Mouse (Mus musculus) stomach, embryonic 14.5 days (tissue): ENCODE data around the gene Ghrhr. TPM values are rescaled to one million over a fixed set of nuclear protein-coding genes. Genes with fewer than 3 reads are reported as not detected.

Source experiments
- ATAC-seq: fragments of 200-750 bp; cut with Nextera tagmentation; 2 replicates; pipeline ENCODE4 v1.8.0; 2017; ENCODE audit warnings: low read depth, moderate TSS enrichment; ENCODE audit not compliant: insufficient number of reproducible peaks, insufficient read depth, low FRiP score
- H3K27ac ChIP-seq: fragments of 300-500 bp; sonication (generic); 2 replicates; pipeline ENCODE4 v1.5.1; 2014; ENCODE audit warnings: mild to moderate bottlenecking, low read length, moderate library complexity, mixed read lengths
- H3K27me3 ChIP-seq: fragments of 300-500 bp; sonication (generic); 2 replicates; pipeline ENCODE4 v1.6.1; 2014; ENCODE audit warnings: low read length, control low read depth, mixed read lengths; ENCODE audit not compliant: control insufficient read depth, insufficient read depth
- H3K36me3 ChIP-seq: fragments of 300-500 bp; sonication (generic); 2 replicates; pipeline ENCODE4 v1.6.1; 2014; ENCODE audit warnings: mild to moderate bottlenecking, control low read depth, low read length, moderate library complexity, mixed read lengths; ENCODE audit not compliant: control insufficient read depth, insufficient read depth
- H3K4me1 ChIP-seq: fragments of 300-500 bp; sonication (generic); 2 replicates; pipeline ENCODE4 v1.6.1; 2014; ENCODE audit warnings: low read length, control low read depth, mixed read lengths; ENCODE audit not compliant: control insufficient read depth, insufficient read depth
- H3K4me2 ChIP-seq: fragments of 300-500 bp; sonication (generic); replicated peaks from 2 replicates; pipeline ENCODE4 v1.6.1; 2014; ENCODE audit warnings: low read depth, low read length, control low read depth
- H3K4me3 ChIP-seq: fragments of 300-500 bp; sonication (generic); 2 replicates; pipeline ENCODE4 v1.5.1; 2014; ENCODE audit warnings: low read depth, low read length, control low read depth
- H3K9ac ChIP-seq: fragments of 300-500 bp; sonication (generic); replicated peaks from 2 replicates; pipeline ENCODE4 v1.6.1; 2014; ENCODE audit warnings: low read depth, mild to moderate bottlenecking, control low read depth, low read length, moderate library complexity, mixed read lengths
- H3K9me3 ChIP-seq: fragments of 300-500 bp; sonication (generic); 2 replicates; pipeline ENCODE4 v1.6.1; 2016; ENCODE audit warnings: low read depth, low read length, control low read depth; ENCODE audit not compliant: control insufficient read depth
- WGBS: fragments of 180-500 bp; shearing (Covaris S2); extraction: QIAGEN DNeasy Blood & Tissue Kit; methylation state at CpG from one replicate; pipeline ENCODE4 v1.1.7; 2014; 5-methylcytosine and 5-hydroxymethylcytosine counted together
- polyA plus RNA-seq: library from polyadenylated mRNA; unstranded; fragments of >200 nt; fragmentation: Nextera tagmentation; extraction: Ambion mirVana; gene quantifications from 2 replicates; pipeline ENCODE4 v1.2.1, GENCODE M21; 2014

The Ghrhr gene
- polyA plus RNA-seq, 1 experiment from 2014 or later = not detected

DNA sequence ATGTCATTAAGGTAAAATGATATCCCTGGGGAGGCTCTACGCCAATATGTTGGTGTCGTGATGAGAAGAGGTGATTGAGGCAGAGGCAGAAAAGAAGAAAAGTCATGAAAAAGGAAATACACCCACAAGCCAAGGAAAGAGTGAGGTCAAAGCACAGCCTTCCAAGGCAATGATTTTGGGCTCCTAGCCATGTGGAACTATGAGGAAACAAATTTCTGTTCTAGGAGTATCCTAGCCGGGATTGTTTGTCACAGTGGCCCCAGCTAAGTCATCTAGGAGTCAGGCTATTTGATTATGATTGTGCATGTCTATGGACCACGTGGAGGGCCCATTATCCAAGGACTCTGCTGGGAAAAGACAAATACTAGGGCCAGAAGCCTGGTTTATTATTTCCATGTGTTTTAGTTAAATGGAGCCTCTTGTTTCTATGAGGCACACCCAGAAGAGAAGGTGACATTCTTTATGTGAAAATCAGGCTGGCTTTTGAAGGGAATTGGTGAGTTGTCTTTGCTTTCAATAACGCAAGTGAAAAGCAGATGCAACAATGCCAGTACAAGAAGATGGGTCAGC, 28.4 kb downstream of the Ghrhr start:
- WGBS = 76% methylated on average over 5 of the region's 5 CpGs
- Histone ChIP-seq H3K4me3 (no peak overlapping the region), H3K27me3 (no peaks in the 10 kb centered on the region), H3K9ac (no peak overlapping the region), H3K9me3 (no peaks in the 10 kb centered on the region), H3K4me1 (0 out of 2 replicates have a peak, but pooled peaks cover 2% of the 10 kb centered on the region), H3K4me2 (no peak overlapping the region), H3K27ac (no peak overlapping the region), H3K36me3 (no peaks in the 10 kb centered on the region)
- ATAC-seq = no peak

DNA sequence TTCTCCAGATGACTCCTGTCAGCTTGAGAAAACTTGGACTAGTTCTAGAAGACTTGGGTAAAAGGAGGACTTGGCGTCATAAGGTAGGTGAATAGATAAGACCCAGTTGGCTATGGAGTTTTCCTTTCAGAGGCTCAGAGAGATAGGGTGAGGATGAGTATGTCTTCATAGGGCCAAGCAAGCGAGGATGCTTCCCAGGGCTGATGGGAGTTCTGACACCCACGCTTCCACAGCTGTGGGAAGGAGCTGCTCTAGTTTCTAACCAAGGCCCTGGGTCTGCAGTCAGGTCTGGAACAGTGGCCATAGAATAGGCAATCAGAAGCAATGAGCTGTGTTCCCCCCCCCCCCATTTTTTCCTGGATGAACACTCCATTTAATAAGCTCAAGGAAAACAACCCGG, 31.2 kb downstream of the Ghrhr start:
- Histone ChIP-seq H3K9me3 (no peaks in the 10 kb centered on the region), H3K9ac (no peak overlapping the region), H3K27me3 (no peaks in the 10 kb centered on the region), H3K4me1 (peaks cover 9% of the 10 kb centered on the region; the same call in 1 of the 2 replicates), H3K36me3 (no peaks in the 10 kb centered on the region), H3K27ac (no peak overlapping the region), H3K4me3 (no peak overlapping the region), H3K4me2 (no peak overlapping the region)
- WGBS = 82% methylated on average over 4 of the region's 4 CpGs
- ATAC-seq = no peak

DNA sequence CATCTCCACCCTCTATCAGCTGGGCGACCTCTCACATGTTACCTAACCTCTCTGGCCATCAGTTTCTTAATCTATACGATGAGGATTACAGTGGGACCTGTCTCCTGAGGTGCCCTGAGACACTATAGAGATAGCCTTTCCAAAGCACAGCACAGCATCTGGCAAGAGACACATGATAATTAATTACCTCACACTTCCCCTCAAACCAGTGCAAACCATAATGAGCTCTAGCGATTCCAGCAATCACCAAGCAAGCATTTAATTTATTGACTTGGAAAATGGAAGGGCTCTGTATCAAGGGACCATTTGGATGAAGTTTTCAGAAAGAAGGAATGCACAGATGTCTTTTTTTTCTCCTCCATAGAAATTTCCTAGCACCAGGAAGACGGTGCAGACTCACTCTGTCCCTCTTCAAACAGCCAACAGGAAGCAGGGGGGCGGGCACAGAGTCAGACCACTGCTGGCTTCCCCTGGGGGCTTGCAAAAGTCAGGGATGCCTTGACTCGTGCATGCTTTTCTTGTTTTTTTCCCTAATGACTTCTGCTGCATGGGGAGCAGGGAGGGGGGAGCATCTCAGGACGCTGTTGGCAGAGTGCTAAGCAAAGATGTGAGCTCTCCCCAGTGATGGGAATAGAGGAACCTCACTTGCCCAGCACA, 34.2 kb downstream of the Ghrhr start:
- Histone ChIP-seq H3K36me3 (no peaks in the 10 kb centered on the region), H3K9me3 (no peaks in the 10 kb centered on the region), H3K4me1 (peaks cover 9% of the 10 kb centered on the region; the same call in 1 of the 2 replicates), H3K27me3 (no peaks in the 10 kb centered on the region), H3K9ac (no peak overlapping the region), H3K4me3 (no peak overlapping the region), H3K4me2 (no peak overlapping the region), H3K27ac (no peak overlapping the region)
- 37% methylated on average over 7 of the region's 7 CpGs for WGBS
- peak; percentile 47 for ATAC-seq

DNA sequence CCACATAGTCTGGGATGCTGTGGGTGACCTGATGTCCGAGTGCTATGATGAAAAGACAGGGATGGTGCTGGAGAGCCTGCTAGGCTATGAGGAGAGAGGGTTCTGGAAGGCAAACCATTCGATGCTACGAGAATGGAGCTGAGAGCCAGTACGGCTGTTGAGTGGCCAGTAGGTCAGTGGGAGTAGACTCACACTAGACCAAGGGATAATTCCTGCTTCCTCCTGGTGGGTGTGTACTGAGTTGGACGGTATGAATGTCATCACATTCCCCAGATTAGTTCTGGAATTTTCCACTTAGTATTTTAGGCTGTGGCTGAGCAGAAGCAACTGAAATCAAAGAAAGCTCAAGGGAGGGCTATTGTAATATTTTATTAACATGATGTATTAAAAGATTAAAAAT, 34.9 kb downstream of the Ghrhr start:
- H3K27me3 ChIP-seq = no peaks in the 10 kb centered on the region
- no peak overlapping the region for H3K27ac ChIP-seq
- peaks cover 9% of the 10 kb centered on the region; the same call in 1 of the 2 replicates for H3K4me1 ChIP-seq
- H3K9ac ChIP-seq = no peak overlapping the region
- H3K4me3 ChIP-seq = no peak overlapping the region
- H3K4me2 ChIP-seq = no peak overlapping the region
- no peaks in the 10 kb centered on the region for H3K9me3 ChIP-seq
- peak; percentile 42; the same call in 1 of the 2 replicates for ATAC-seq
- 66% methylated on average over 5 of the region's 5 CpGs for WGBS
- H3K36me3 ChIP-seq = no peaks in the 10 kb centered on the region

GRCm38 (mm10) chr6:55416202-55416601, 40.1 kb downstream of the Ghrhr start:
- Histone ChIP-seq H3K27me3 (no peaks in the 10 kb centered on the region), H3K4me1 (no peaks in the 10 kb centered on the region), H3K4me3 (no peak overlapping the region), H3K36me3 (no peaks in the 10 kb centered on the region), H3K9ac (no peak overlapping the region), H3K27ac (no peak overlapping the region), H3K9me3 (no peaks in the 10 kb centered on the region), H3K4me2 (no peak overlapping the region)
- WGBS = 67% methylated on average over 5 of the region's 5 CpGs
- ATAC-seq = no peak

GRCm38 (mm10) chr6:55418746-55419410, 42.8 kb downstream of the Ghrhr start:
- no peak overlapping the region for H3K27ac ChIP-seq
- no peak for ATAC-seq
- H3K4me3 ChIP-seq = no peak overlapping the region
- H3K27me3 ChIP-seq = no peaks in the 10 kb centered on the region
- no peaks in the 10 kb centered on the region for H3K9me3 ChIP-seq
- no peak overlapping the region for H3K9ac ChIP-seq
- H3K36me3 ChIP-seq = no peaks in the 10 kb centered on the region
- no peaks in the 10 kb centered on the region for H3K4me1 ChIP-seq
- 48% methylated on average over 2 of the region's 2 CpGs for WGBS
- H3K4me2 ChIP-seq = no peak overlapping the region

DNA sequence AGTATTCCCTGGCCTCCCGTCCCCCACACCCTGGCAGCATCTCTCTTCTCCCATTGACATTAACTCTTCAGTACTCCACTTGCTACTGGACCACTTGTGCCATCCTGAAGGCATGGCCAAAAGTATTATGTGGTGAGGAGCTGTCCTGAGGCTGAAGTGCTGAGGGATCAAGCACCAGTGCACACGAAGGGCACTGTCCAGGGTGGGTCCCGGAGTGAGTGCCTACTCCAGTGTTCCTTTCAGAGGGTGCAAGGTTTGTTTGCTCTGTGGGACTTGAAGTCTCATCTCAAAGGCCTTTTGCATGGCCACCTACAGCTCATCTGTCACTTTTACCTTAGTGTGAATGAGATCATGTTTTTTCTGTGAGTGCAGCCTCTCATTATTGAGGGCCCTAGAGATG, 44.3 kb downstream of the Ghrhr start:
- no peak for ATAC-seq
- H3K4me1 ChIP-seq = no peaks in the 10 kb centered on the region
- H3K27me3 ChIP-seq = no peaks in the 10 kb centered on the region
- no peak overlapping the region for H3K4me3 ChIP-seq
- H3K4me2 ChIP-seq = no peak overlapping the region
- H3K27ac ChIP-seq = no peak overlapping the region
- no peaks in the 10 kb centered on the region for H3K9me3 ChIP-seq
- H3K9ac ChIP-seq = no peak overlapping the region
- WGBS = 66% methylated on average over 3 of the region's 3 CpGs
- no peaks in the 10 kb centered on the region for H3K36me3 ChIP-seq

DNA sequence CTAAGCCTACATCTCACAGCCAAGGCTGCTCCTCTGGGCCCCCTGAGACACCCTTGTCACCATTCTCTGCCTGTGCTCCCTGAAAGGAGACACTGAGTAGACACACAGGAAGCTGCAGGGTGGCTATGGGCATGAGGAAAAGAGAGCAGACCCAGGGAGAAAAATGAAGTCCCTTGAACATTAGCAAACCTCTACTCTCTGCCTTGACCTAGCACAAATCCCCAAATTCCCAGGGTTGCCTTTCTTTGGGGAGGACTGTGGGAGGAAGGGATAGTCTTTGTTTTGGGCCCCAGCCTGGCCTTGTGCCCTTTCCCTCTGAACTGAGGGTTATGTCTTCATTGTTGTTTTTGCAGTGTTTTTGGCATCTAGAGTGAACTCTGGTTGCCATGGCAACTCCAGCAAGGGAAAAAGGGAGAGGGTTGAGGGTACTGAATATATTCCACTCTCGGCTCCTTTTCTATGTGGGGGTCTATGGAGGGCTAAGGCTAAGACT, 44.8 kb downstream of the Ghrhr start:
- Histone ChIP-seq H3K9me3 (no peaks in the 10 kb centered on the region), H3K36me3 (no peaks in the 10 kb centered on the region), H3K4me1 (no peaks in the 10 kb centered on the region), H3K4me3 (no peak overlapping the region), H3K4me2 (no peak overlapping the region), H3K9ac (no peak overlapping the region), H3K27ac (no peak overlapping the region), H3K27me3 (no peaks in the 10 kb centered on the region)
- ATAC-seq = no peak
- 33% methylated on average over 1 of the region's 1 CpGs for WGBS
